Mouse (Mus musculus) embryo, embryonic 10.5 days (tissue): ENCODE data around the gene Lrg1.
"Not testable (repeated sequence)": the region's sequence is repeated elsewhere in the genome, so short reads cannot be mapped to it uniquely, and the experiment has no call there.

Source experiments
- DNase-seq: peaks from one replicate; pipeline ENCODE4 v3.0.0-alpha.2; 2015; ENCODE audit warnings: low spot score

Lrg1 gene

GRCm38 (mm10) chr17:56109219-56110051, 12.4 kb downstream of the Lrg1 start, which contains the start of gene Plin4:
Gene Plin4, minus strand, starts transcription at chr17:56109803.
- no peak for DNase-seq

GRCm38 (mm10) chr17:56108334-56109044, 13.3 kb downstream of the Lrg1 start:
- no peak for DNase-seq

- no peak for DNase-seq
Observed at GRCm38 (mm10) chr17:56107736-56108135, 14.1 kb downstream of the Lrg1 start.

- no peak for DNase-seq
Observed at GRCm38 (mm10) chr17:56106981-56107380, 14.8 kb downstream of the Lrg1 start.

- DNase-seq = not testable (repeated sequence)
Observed at GRCm38 (mm10) chr17:56106436-56106835, 15.4 kb downstream of the Lrg1 start.

GRCm38 (mm10) chr17:56104821-56105220, 17.0 kb downstream of the Lrg1 start:
- DNase-seq = not testable (repeated sequence)

GRCm38 (mm10) chr17:56103465-56104285, 18.1 kb downstream of the Lrg1 start:
- DNase-seq = no peak

- no peak for DNase-seq
Observed at GRCm38 (mm10) chr17:56102927-56103326, 18.9 kb downstream of the Lrg1 start.

- DNase-seq = no peak
Observed at GRCm38 (mm10) chr17:56102158-56102557, 19.6 kb downstream of the Lrg1 start.

- no peak for DNase-seq
Observed at GRCm38 (mm10) chr17:56100811-56101210, 21.0 kb downstream of the Lrg1 start.

GRCm38 (mm10) chr17:56098711-56099572, 22.9 kb downstream of the Lrg1 start:
- DNase-seq = no peak

- DNase-seq = no peak
Observed at GRCm38 (mm10) chr17:56098180-56098579, 23.6 kb downstream of the Lrg1 start.

GRCm38 (mm10) chr17:56096883-56097282, 24.9 kb downstream of the Lrg1 start:
- DNase-seq = no peak

GRCm38 (mm10) chr17:56092794-56093193, 29.0 kb downstream of the Lrg1 start:
- DNase-seq = no peak

GRCm38 (mm10) chr17:56092312-56092711, 29.5 kb downstream of the Lrg1 start:
- DNase-seq = no peak

- DNase-seq = peak; percentile 94
Observed at GRCm38 (mm10) chr17:56080781-56081585, 40.8 kb downstream of the Lrg1 start.

GRCm38 (mm10) chr17:56079921-56080320, 41.9 kb downstream of the Lrg1 start:
- no peak for DNase-seq

- DNase-seq = peak; percentile 100
Observed at GRCm38 (mm10) chr17:56078880-56079795, 42.7 kb downstream of the Lrg1 start, which contains the start of gene Hdgfl2. Gene Hdgfl2, plus strand, starts transcription at chr17:56079634.

GRCm38 (mm10) chr17:56078361-56078760, 43.4 kb downstream of the Lrg1 start:
- not testable (repeated sequence) for DNase-seq
